Mouse (Mus musculus) telencephalon, adult 2 months (tissue): ENCODE measurements around the gene Tnfaip8l1.

Experiments used
- DNase-seq: peaks from one replicate; pipeline ENCODE4 v3.0.0-alpha.2; 2011; ENCODE audit warnings: low read depth, low spot score

Gene Tnfaip8l1

DNA sequence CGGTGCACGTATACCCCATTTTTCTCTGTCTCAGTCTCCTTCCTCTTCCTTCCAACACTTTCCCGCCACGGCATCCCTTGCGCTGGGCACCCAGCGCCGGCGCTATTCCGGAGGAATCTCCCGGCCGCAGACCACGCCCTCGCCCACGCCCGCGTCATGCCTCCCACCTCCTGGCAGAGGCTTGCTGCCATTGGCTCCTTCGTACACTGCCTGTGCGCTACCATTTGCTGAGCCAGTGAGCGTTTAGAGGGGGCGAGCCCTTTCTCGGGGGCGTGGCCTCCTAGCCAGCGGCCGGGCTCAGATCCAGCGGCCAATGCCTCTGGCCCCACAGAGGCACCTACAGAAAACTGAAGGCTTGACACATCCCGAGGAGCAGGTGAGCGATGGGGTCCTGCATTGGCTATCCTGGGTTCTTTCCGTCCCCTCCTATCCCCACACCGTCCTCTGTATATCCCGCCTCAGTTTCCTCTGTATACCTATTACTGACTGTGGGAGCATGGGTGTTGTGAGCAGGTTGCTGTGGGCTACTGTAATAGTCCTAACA, at the start of gene Tnfaip8l1:
Gene Tnfaip8l1, plus strand, starts transcription at position 247 of the 544 bp plus-strand sequence.
- peak; percentile 84 for DNase-seq

GRCm38 (mm10) chr17:56112743-56113142, 49.5 kb upstream of the Tnfaip8l1 start:
- no peak for DNase-seq

- DNase-seq: no peak
These were observed 46.1 kb upstream of the Tnfaip8l1 start for GRCm38 (mm10) chr17:56116193-56116592.

GRCm38 (mm10) chr17:56117251-56117710, 45.0 kb upstream of the Tnfaip8l1 start, which contains the start of gene Plin5:
Plin5 (minus strand) TSS chr17:56117596.
- no peak for DNase-seq

GRCm38 (mm10) chr17:56119431-56119830, 42.8 kb upstream of the Tnfaip8l1 start:
- DNase-seq: no peak

GRCm38 (mm10) chr17:56119981-56120880, 42.0 kb upstream of the Tnfaip8l1 start:
- DNase-seq: no peak

DNA sequence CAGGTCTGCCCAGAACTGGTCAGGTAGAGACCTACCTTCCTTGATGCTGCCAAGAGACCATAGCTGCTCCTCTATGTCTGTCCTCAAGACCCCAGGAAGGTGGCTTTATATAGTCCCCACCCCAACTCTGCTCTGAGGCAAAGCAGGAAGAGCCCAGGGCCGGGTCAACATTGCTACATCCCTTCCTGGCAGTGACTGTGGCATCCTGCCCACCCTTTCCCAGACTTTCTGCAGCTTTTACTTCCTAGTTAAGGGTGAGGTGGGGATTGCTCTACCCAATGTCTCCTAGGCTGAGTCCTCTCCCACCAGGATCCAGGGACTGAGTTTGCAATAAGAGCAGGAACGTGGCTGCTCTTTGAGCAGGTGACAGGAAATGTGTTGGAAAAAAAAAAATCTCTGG, 40.5 kb upstream of the Tnfaip8l1 start, which contains the start of gene Lrg1:
Gene Lrg1, minus strand, starts transcription at position 176 of the 400 bp plus-strand sequence.
- DNase-seq: no peak

DNA sequence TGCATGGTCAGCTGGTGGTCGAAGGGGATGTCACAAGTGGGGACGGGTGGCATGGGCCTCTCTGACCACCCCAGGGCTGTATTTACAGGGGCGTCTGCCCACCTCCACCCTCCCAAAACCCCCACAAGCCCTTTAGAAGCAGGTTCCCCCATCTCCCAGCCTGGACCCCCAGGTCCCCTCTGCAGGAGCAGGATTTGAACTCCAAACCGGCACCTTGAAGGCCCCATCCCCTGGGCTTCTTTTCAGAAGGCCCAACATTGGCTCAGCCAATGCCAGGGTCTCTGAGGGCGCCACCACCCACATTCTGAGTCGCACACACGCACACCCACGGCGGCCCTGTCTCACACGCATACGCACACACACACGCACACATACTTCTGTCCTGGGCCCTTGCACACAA, 39.1 kb upstream of the Tnfaip8l1 start:
- DNase-seq: no peak

- DNase-seq: no peak
These were observed 38.5 kb upstream of the Tnfaip8l1 start for GRCm38 (mm10) chr17:56123681-56124340.

DNA sequence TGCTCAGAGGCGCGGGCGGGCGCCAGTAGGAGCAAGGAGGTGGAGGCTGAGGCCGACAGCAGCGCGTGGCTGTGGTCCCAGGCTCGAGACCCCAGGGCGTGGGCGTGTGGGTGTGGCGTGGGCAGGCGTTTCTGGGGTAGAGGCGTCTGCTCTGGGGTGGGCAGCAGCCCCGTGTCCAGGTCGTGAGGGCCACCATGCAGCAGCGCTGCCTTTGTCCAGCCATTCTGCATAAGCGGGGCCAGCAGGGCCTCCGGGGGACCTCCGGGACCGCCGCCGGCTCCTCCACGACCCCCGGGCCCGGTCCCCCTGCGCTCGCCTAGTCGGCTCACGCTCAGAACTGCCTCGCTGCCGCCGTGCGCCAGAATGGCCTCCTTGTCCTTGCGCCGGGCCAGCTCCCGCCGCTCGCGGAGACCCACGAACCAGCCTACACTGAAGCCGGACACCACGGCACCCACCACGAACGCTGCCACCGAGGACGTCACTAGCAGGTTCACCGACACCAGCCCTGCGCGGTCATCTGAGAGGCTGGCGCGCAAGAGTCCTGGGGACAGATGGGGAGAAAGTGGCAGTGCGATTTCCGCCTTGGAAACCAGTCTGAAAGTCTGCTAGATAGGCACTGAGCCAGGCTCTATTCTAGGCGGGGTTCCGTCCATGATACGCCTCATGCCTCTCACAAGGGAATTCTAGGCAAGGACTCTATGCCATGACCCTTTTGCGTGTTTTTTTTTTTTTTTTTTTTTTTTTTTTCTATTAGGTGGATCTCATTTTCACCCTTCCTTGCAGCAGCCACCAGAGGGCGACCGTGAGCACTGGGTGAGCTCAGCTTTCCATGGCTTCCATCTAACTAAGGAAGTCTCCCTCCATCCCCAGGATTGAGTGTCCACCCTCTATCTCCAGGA, 37.7 kb upstream of the Tnfaip8l1 start:
- no peak for DNase-seq

DNA sequence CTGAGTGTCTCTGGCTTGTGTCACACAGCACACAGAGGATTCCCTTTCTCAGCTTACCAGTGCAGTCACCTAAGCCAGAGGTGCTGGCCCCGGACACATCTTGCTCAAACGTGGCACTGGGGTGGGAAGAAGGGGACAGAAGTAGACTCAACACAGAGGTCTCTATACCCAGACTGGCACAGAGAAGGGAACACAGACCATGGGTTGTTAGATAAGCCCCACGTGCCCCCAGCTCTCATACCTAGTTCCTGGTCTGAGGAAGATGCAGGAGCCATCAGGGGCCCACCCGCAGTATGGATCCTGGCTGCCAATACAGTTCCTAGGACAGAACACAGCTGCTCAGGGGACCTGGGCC, 37.0 kb upstream of the Tnfaip8l1 start:
- no peak for DNase-seq

DNA sequence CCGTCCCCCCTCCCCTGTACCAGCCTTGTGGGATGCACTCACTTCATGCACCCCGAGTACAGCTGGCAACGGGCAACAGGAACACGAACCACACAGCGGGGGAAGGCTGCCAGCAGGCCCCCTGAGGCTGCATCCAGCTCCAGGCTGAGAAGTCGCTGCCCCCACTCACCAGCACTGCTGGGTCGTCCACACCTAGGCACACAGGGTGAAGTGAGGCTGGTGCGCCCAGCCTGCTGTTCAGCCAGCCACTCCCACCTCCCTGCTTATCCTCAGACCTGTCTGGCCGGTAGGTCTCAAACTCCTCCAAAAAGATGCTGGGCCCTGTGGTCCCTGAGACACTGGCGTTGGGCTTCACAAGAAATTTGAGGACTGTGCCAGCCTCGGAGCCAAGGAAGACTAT, 36.1 kb upstream of the Tnfaip8l1 start:
- no peak for DNase-seq

DNA sequence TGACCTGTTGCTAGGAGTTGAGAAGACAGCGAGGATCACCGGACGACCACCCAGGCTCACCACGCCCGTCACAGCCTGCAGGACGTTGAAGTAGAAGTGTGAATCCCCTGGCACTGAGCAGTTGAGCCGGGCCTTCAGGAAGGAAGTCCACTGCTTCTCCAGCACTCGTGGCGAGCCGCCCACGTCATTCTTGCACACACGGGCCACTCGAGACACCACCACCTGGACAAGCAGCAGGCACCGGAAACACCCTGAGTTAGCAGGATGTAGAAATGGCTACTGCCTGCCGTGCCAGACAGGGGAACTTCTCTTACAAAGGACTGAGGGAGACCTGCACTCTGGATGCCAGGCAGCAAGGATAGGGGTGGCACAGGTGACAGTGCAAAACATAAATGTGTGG, 34.0 kb upstream of the Tnfaip8l1 start:
- DNase-seq: no peak

- DNase-seq: no peak
These were observed 31.1 kb upstream of the Tnfaip8l1 start for GRCm38 (mm10) chr17:56131136-56131535.

DNA sequence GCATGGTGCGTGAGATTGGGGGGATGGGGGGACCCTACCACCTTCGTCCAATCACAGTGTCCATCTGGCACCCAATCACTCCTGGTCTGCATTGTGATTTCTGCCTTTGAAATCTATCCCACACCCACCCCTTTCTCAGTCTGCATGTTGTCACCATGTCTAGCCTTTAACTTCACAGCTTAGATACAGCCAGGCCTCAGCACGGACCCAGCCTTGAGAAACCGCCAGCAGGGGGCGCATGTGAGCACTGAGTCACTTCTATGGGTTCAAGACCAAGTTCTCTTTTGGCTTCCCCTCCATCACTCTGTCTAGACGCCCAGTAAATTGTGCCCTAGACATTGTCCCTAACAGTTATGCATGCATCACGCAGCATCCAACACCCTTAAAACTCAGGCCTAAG, 30.5 kb upstream of the Tnfaip8l1 start:
- DNase-seq: no peak

DNA sequence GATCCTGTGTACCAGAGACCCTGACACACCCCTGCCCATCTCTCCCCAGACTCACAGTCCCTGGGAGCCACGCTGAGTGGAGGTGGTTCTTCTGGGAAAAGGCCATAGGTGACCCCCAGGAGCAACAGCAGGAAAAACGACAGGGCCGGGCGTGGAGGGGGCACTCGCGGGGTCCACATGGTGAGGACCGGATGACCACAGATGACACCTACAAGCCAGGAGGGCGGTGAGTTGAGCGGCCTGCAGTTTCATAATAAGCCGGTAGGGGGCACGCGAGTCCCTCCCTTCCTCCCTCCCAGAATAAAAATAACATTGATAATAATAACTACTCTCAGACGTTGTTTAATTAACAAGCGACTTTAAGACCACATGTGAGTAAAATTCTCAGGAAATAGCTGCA, 29.6 kb upstream of the Tnfaip8l1 start:
- DNase-seq: no peak

GRCm38 (mm10) chr17:56133457-56134363, 28.6 kb upstream of the Tnfaip8l1 start:
- DNase-seq: no peak

DNA sequence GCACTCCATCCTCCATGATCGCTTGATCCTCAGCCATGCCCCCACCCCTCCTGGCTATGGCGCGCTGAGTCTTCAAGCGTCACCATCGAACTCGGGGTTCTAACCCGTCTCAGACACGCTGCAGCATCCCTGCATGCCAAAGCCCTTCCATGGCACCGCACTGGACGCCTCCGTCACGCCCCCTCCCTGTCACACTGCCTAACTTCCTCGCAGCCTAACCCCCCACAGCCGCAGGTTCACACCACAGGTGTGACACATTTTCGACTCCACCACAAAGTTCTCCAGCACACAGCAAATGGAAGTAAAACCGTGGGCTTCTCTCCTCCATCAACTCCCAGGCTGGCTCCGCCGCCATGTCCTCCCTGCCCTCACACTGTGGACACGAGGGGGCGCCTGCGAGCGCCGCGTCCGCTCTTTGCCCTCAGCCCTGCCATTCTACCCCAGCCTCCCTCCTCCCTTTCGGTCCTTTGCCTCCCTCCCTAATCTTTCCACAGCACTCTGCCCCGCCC, 27.8 kb upstream of the Tnfaip8l1 start:
- no peak for DNase-seq

GRCm38 (mm10) chr17:56136558-56136957, 25.7 kb upstream of the Tnfaip8l1 start:
- no peak for DNase-seq
